Mouse (Mus musculus) intestine, embryonic 14.5 days (tissue): ENCODE results near the gene Rbms1. TPM values are rescaled to one million over a fixed set of nuclear protein-coding genes. Genes with fewer than 3 reads are reported as not detected.

Source experiments
- ATAC-seq: fragments of 200-750 bp; cut with Nextera tagmentation; replicated peaks from 2 replicates; pipeline ENCODE4 v1.8.0; 2017; ENCODE audit warnings: low read depth, moderate number of reproducible peaks, moderate TSS enrichment, moderate library complexity; ENCODE audit not compliant: low FRiP score, low TSS enrichment
- DNase-seq: peaks from one replicate; pipeline ENCODE4 v3.0.0-alpha.2; 2018; ENCODE audit warnings: low spot score
- H3K27ac ChIP-seq: fragments of 300-500 bp; sonication (generic); 2 replicates; pipeline ENCODE4 v1.5.1; 2014; ENCODE audit warnings: low read depth, mild to moderate bottlenecking, control low read depth
- H3K27me3 ChIP-seq: fragments of 300-500 bp; sonication (generic); replicated peaks from 2 replicates; pipeline ENCODE4 v1.6.1; 2014; ENCODE audit warnings: low read length, control low read depth; ENCODE audit not compliant: control insufficient read depth, insufficient read depth
- H3K36me3 ChIP-seq: fragments of 300-500 bp; sonication (generic); 2 replicates; pipeline ENCODE4 v1.6.1; 2014; ENCODE audit warnings: low read length, control low read depth; ENCODE audit not compliant: control insufficient read depth, insufficient read depth
- H3K4me1 ChIP-seq: fragments of 300-500 bp; sonication (generic); replicated peaks from 2 replicates; pipeline ENCODE4 v1.6.1; 2014; ENCODE audit warnings: low read length, control low read depth, mixed read lengths; ENCODE audit not compliant: control insufficient read depth, insufficient read depth
- H3K4me2 ChIP-seq: fragments of 300-500 bp; sonication (generic); 2 replicates; pipeline ENCODE4 v1.6.1; 2014; ENCODE audit warnings: low read length
- H3K4me3 ChIP-seq: fragments of 300-500 bp; sonication (generic); 2 replicates; pipeline ENCODE4 v1.5.1; 2014; ENCODE audit warnings: low read depth, low read length, control low read depth, mixed read lengths
- H3K9ac ChIP-seq: fragments of 300-500 bp; sonication (generic); 2 replicates; pipeline ENCODE4 v1.6.1; 2014; ENCODE audit warnings: mild to moderate bottlenecking, low read length
- H3K9me3 ChIP-seq: fragments of 300-500 bp; sonication (generic); 2 replicates; pipeline ENCODE4 v1.6.1; 2016; ENCODE audit warnings: low read length, control low read depth; ENCODE audit not compliant: control insufficient read depth
- WGBS: fragments of 180-500 bp; shearing (Covaris S2); extraction: QIAGEN DNeasy Blood & Tissue Kit; methylation state at CpG from one replicate; pipeline ENCODE4 v1.1.7; 2014; 5-methylcytosine and 5-hydroxymethylcytosine counted together
- polyA plus RNA-seq: library from polyadenylated mRNA; unstranded; fragments of >200 nt; fragmentation: Nextera tagmentation; extraction: Ambion mirVana; gene quantifications from 2 replicates; pipeline ENCODE4 v1.2.1, GENCODE M21; 2014

The Rbms1 gene
- polyA plus RNA-seq, 1 experiment from 2014 or later: 101 TPM

DNA sequence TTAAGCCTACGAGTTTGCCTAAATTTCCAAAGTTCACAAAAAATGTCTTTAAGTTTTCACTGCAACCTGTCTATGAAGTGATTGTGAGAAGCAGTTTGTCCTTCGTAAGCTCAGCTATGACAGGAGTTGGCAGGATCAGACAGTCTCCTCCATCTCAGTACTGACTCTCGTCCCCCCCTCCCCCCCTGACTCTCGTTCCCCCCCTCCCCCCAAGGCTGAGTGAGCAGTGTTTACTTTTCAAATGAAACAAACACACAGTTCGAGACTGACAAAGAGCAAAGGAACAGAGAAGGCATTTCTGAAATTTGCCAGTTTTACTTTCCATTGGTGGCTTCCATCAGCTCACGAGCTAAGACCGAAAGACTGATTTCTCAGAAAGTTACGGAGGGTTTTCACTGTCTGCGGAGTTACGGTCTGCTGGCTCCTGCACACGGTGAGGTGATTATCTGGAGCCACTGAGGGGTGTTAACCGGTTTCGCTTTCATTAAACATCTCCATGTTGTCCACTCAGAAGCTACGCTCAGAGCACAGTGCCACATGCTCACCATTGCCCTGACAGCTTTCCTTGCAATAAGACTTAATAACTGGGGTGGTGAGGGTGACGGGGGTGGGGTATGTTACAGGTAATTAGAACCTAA is 162.0 kb downstream of the Rbms1 start:
- WGBS: 26% methylated on average over 15 of the region's 15 CpGs
- H3K9me3 ChIP-seq: no peaks in the 10 kb centered on the region
- peak overlapping the region; percentile 40 for H3K4me2 ChIP-seq
- peaks cover 11% of the 10 kb centered on the region; the same call in 1 of the 2 replicates for H3K36me3 ChIP-seq
- H3K4me3 ChIP-seq: peak overlapping the region; percentile 19
- no peaks in the 10 kb centered on the region for H3K27me3 ChIP-seq
- H3K27ac ChIP-seq: no peak overlapping the region
- ATAC-seq: 0 out of 2 replicates have a peak, but pooled peaks have one; percentile 32
- peaks cover 24% of the 10 kb centered on the region for H3K4me1 ChIP-seq
- DNase-seq: peak; percentile 52
- H3K9ac ChIP-seq: peak overlapping the region; percentile 23; the same call in 1 of the 2 replicates

DNA sequence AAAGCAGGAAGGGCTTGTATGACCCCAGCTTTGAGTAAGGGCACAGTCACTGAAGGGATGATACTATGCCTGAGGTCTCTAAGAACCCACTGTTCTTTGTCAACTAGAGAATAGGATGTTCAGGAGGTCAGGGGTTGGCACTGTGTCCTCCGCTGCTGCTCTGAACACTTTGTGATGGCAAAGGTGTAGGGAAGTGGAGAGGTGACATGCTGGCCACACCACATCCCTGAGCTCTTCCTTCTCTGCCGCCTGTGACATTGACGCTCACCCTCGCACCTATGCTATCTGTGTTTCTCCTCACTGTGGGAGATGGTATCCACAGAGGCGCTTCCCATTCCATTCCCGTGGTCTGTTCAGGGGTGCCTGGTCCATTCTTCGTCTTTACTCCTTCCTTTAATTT is 163.2 kb downstream of the Rbms1 start:
- Histone ChIP-seq H3K27me3 (no peaks in the 10 kb centered on the region), H3K9ac (no peak overlapping the region), H3K4me3 (no peak overlapping the region), H3K4me2 (no peak overlapping the region), H3K27ac (no peak overlapping the region), H3K36me3 (peaks cover 19% of the 10 kb centered on the region), H3K9me3 (no peaks in the 10 kb centered on the region), H3K4me1 (peaks cover 20% of the 10 kb centered on the region)
- ATAC-seq: no peak
- WGBS: 91% methylated on average over 7 of the region's 7 CpGs
- no peak for DNase-seq

- ATAC-seq (no peak), DNase-seq (no peak)
- Histone ChIP-seq H3K9ac (no peak overlapping the region), H3K9me3 (no peaks in the 10 kb centered on the region), H3K4me2 (no peak overlapping the region), H3K4me1 (peaks cover 14% of the 10 kb centered on the region), H3K36me3 (peaks cover 26% of the 10 kb centered on the region), H3K4me3 (no peak overlapping the region), H3K27me3 (no peaks in the 10 kb centered on the region), H3K27ac (no peak overlapping the region)
- WGBS: 84% methylated on average over 17 of the region's 17 CpGs
Measured at GRCm38 (mm10) chr2:60798767-60799529, 164.0 kb downstream of the Rbms1 start.

DNA sequence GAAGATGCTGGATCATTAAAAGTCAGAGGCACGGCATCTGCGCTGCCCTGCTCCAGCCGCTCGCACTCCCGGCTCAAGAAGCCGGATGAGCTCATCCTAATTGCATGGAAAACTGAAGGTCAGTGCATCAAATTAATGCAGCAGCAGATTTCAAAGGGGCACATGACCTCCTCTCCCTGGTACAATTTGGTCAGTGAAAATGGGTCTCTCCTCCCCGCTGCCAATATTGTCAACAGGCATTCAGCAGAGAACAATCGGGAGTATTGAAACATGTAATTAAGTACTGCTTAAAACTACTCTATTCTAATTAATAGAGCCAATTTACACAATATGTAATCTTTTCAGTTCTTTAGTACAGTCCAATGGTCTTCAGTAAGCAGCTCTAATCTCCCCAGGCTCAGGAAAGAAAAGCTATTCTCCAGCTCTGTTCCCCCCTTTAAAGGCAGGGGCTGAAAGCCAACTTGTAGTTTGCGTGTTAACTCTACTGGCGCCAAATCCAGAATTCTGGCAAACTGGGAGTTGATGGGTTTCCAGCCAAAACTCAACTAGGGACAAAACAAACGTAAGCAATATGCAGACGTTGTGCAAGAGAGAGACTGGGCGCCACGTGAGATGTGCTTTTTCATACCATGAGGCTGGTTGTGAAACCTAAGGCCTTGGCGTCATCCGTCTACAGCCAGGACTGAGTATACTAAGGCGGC is 165.9 kb downstream of the Rbms1 start:
- no peak overlapping the region for H3K27ac ChIP-seq
- DNase-seq (no peak), ATAC-seq (peak; percentile 52)
- no peak overlapping the region for H3K4me3 ChIP-seq
- no peaks in the 10 kb centered on the region for H3K27me3 ChIP-seq
- 89% methylated on average over 17 of the region's 17 CpGs for WGBS
- peaks cover 14% of the 10 kb centered on the region for H3K4me1 ChIP-seq
- peaks cover 28% of the 10 kb centered on the region for H3K36me3 ChIP-seq
- no peak overlapping the region for H3K9ac ChIP-seq
- H3K9me3 ChIP-seq: no peaks in the 10 kb centered on the region
- no peak overlapping the region for H3K4me2 ChIP-seq

DNA sequence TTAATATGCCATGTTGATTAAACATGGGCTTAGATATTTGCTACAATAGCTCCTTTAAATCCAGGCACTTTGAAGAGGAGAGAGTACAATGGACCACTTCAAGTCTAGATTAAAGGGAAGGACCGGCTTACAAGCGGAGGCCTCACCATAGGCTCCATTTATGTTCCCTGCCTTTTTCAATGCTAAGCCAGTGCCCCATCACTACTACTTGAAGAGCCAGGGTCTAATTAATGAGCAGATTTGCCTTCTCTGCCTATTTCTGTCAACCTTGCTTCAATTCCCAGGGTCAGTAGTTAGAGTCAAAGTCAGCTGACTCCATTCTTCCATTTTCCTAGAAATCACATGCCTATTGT is 166.4 kb downstream of the Rbms1 start:
- H3K36me3 ChIP-seq: peaks cover 30% of the 10 kb centered on the region
- H3K9ac ChIP-seq: no peak overlapping the region
- H3K4me1 ChIP-seq: peaks cover 14% of the 10 kb centered on the region
- ATAC-seq (peak; percentile 16; the same call in 1 of the 2 replicates), DNase-seq (no peak)
- H3K27me3 ChIP-seq: no peaks in the 10 kb centered on the region
- H3K4me2 ChIP-seq: no peak overlapping the region
- no peaks in the 10 kb centered on the region for H3K9me3 ChIP-seq
- H3K27ac ChIP-seq: no peak overlapping the region
- WGBS: 88% methylated on average over 2 of the region's 2 CpGs
- no peak overlapping the region for H3K4me3 ChIP-seq

GRCm38 (mm10) chr2:60795861-60796260 is 167.1 kb downstream of the Rbms1 start:
- no peak for ATAC-seq
- H3K36me3 ChIP-seq: peaks cover 37% of the 10 kb centered on the region
- DNase-seq: no peak
- no peak overlapping the region for H3K4me2 ChIP-seq
- no peak overlapping the region for H3K4me3 ChIP-seq
- no peaks in the 10 kb centered on the region for H3K9me3 ChIP-seq
- H3K27me3 ChIP-seq: no peaks in the 10 kb centered on the region
- no peak overlapping the region for H3K9ac ChIP-seq
- H3K27ac ChIP-seq: no peak overlapping the region
- H3K4me1 ChIP-seq: peaks cover 10% of the 10 kb centered on the region
- WGBS: 75% methylated on average over 9 of the region's 9 CpGs

GRCm38 (mm10) chr2:60792506-60792905 is 170.5 kb downstream of the Rbms1 start:
- no peak overlapping the region for H3K27ac ChIP-seq
- DNase-seq (no peak), ATAC-seq (no peak)
- peaks cover 53% of the 10 kb centered on the region for H3K36me3 ChIP-seq
- H3K4me3 ChIP-seq: no peak overlapping the region
- no peaks in the 10 kb centered on the region for H3K9me3 ChIP-seq
- 81% methylated on average over 4 of the region's 4 CpGs for WGBS
- no peak overlapping the region for H3K4me2 ChIP-seq
- no peak overlapping the region for H3K9ac ChIP-seq
- H3K27me3 ChIP-seq: no peaks in the 10 kb centered on the region
- no peaks in the 10 kb centered on the region for H3K4me1 ChIP-seq

- ATAC-seq (no peak), DNase-seq (no peak)
- WGBS: 89% methylated on average over 3 of the region's 3 CpGs
- Histone ChIP-seq H3K4me3 (no peak overlapping the region), H3K27ac (no peak overlapping the region), H3K9me3 (no peaks in the 10 kb centered on the region), H3K4me2 (no peak overlapping the region), H3K4me1 (no peaks in the 10 kb centered on the region), H3K36me3 (peaks cover 42% of the 10 kb centered on the region), H3K9ac (no peak overlapping the region), H3K27me3 (no peaks in the 10 kb centered on the region)
Measured at GRCm38 (mm10) chr2:60789126-60789525, 173.9 kb downstream of the Rbms1 start.
